Mouse (Mus musculus) erythroblast, embryonic 14.5 days (primary cell): ENCODE results near the gene Ky. TPM values are rescaled to one million over a fixed set of nuclear protein-coding genes. Genes with fewer than 3 reads are reported as not detected.

Source experiments
- H3K27me3 ChIP-seq: 2 replicates; pipeline ENCODE4 v1.6.1; 2012; ENCODE audit warnings: inconsistent platforms; ENCODE audit not compliant: control insufficient read depth
- H3K36me3 ChIP-seq: 2 replicates; pipeline ENCODE4 v1.6.1; 2012; ENCODE audit warnings: mild to moderate bottlenecking, inconsistent platforms; ENCODE audit not compliant: control insufficient read depth
- H3K4me1 ChIP-seq: 2 replicates; pipeline ENCODE4 v1.6.1; 2012; ENCODE audit warnings: inconsistent platforms; ENCODE audit not compliant: control insufficient read depth
- H3K4me3 ChIP-seq: replicated peaks from 2 replicates; pipeline ENCODE3; 2012; ENCODE audit warnings: moderate library complexity, mild to moderate bottlenecking, inconsistent platforms
- H3K9me3 ChIP-seq: 2 replicates; pipeline ENCODE4 v1.6.1; 2012; ENCODE audit warnings: low read length, inconsistent platforms, mixed read lengths; ENCODE audit not compliant: control insufficient read depth
- GATA1 ChIP-seq: IDR thresholded peaks from 2 replicates; pipeline ENCODE4 v1.6.1; 2012; ENCODE audit warnings: low read length, inconsistent platforms, mixed read lengths
- TAL1 ChIP-seq: IDR thresholded peaks from 3 replicates; pipeline ENCODE4 v1.6.1; 2012; ENCODE audit warnings: low read length, inconsistent platforms, mixed read lengths
- polyA plus RNA-seq: library from polyadenylated mRNA; stranded (reverse); fragments of >175 nt; gene quantifications from 2 replicates; pipeline ENCODE4 v1.2.3, GENCODE M21; 2012

Ky gene
- polyA plus RNA-seq, 1 experiment, result not detected

DNA sequence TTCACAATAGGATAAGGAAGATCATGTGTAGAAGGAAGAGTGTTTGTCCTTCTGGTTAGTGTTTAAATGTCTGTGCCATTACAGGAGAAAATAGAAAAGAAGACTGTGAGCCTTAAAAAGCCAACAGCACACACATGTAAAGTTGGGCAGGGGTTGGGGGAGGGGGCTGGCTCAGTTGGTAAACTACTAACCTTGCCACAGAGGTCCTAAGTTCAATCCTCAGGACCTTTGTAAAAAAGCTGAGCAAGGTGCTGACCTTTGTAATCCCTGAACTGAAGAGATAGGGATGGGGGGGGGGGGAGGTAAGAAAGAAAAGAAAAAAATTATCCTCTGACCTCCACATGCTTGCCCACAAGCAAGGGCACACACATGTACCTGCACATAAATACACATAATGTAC, 5.8 kb upstream of the Ky start:
- Histone ChIP-seq H3K9me3 (no peaks in the 10 kb centered on the region), H3K27me3 (no peaks in the 10 kb centered on the region), H3K4me3 (no peak overlapping the region), H3K4me1 (no peaks in the 10 kb centered on the region), H3K36me3 (no peaks in the 10 kb centered on the region)
- TF ChIP-seq TAL1 (no peak), GATA1 (no peak)

- Histone ChIP-seq H3K27me3 (peaks cover 7% of the 10 kb centered on the region), H3K4me1 (no peaks in the 10 kb centered on the region), H3K36me3 (no peaks in the 10 kb centered on the region), H3K4me3 (no peak overlapping the region), H3K9me3 (no peaks in the 10 kb centered on the region)
- TF ChIP-seq GATA1 (no peak), TAL1 (no peak)
Observed at GRCm38 (mm10) chr9:102501113-102501512, 4.4 kb upstream of the Ky start.

DNA sequence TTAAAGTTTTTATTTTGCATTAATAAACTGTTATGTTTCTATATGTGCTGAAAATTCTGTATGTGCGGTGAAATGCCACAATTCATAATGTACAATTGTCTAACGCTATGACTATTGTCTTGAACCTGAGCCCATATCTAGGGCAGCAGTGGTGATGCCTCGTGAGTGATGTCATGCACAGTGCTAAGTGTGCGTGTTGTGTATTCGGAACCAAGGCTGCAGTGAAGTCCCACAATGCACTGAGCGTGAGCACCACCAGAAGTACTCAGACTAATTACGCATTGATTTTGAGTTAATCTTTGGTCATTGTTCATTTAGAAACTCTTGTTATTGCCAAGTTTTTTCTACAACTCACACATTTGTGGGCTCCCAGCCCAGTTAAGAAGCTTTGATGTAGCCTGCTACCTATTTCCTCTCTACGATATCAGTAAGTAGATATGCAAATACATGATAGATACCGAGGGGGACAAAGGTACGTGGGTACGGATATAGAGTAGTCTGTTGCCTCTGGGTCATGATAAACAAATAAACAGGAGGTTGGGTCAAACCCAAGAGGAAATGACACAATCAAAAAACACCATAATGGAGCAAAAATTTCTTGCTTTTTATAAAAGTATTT, 3.4 kb upstream of the Ky start:
- Histone ChIP-seq H3K27me3 (peaks cover 10% of the 10 kb centered on the region), H3K36me3 (no peaks in the 10 kb centered on the region), H3K4me1 (no peaks in the 10 kb centered on the region), H3K4me3 (no peak overlapping the region), H3K9me3 (no peaks in the 10 kb centered on the region)
- TF ChIP-seq TAL1, result no peak
- TF ChIP-seq GATA1, result no peak

DNA sequence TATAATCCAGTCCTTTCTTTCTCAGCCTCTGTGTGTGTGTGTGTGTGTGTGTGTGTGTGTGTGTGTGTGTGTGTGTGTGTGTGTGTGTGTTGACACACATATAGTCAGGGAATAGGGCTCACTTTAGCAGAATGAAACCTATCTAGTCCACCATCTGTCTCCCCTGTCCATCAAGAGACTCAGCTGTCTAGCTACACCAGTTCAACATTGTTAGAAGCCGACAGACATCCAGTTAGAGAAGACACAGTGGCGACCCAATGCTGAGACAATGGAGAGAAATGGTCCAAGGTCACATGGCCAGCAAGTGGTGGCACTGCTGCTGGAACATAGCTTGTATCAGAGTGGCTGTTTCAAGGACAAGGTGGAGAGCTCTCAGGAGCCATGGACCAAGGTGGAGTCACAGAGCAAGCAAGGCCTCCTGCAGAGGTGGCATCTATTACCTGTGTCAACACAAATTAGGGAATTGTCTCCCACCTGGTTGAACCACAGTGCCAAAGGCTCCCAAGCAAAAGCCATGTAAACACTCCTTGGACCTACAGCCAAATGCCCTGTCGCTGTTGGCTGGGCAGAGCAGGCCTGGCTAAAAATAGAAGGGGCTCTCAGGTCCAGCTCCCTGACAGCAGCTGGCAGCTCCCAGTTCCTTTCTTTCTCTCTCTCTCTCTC, 703 bp upstream of the Ky start:
- Histone ChIP-seq H3K9me3 (no peaks in the 10 kb centered on the region), H3K4me1 (no peaks in the 10 kb centered on the region), H3K27me3 (peaks cover 10% of the 10 kb centered on the region), H3K36me3 (no peaks in the 10 kb centered on the region), H3K4me3 (no peak overlapping the region)
- TF ChIP-seq TAL1, result no peak
- TF ChIP-seq GATA1, result no peak

- no peak overlapping the region for H3K4me3 ChIP-seq
- no peak for TF ChIP-seq GATA1
- no peak for TF ChIP-seq TAL1
- H3K27me3 ChIP-seq, result peaks cover 10% of the 10 kb centered on the region
- H3K4me1 ChIP-seq, result no peaks in the 10 kb centered on the region
- no peaks in the 10 kb centered on the region for H3K36me3 ChIP-seq
- no peaks in the 10 kb centered on the region for H3K9me3 ChIP-seq
Observed at GRCm38 (mm10) chr9:102508315-102508714, 2.8 kb downstream of the Ky start.

DNA sequence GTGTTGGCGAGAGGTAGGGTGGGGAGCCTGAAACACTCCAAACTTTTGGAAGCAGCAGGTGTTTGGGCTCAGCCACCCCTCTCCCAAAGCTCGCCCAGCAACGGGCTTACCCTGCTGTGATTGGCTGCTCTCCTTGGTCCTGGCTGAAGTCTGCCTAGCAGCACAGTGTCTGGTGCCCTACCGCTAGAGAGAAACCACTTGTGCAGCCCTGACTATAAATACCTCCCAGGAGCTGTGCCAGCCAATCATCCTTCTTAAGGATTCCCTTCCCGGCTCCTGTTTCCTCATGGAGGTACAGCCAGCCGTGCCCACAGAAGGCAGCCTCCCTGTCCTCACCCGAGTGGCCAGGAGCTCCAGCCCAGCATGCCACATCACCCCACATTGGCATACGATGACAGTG, 5.9 kb downstream of the Ky start:
- Histone ChIP-seq H3K27me3 (no peaks in the 10 kb centered on the region; the same call in 1 of the 2 replicates), H3K4me3 (no peak overlapping the region), H3K4me1 (no peaks in the 10 kb centered on the region), H3K9me3 (no peaks in the 10 kb centered on the region), H3K36me3 (no peaks in the 10 kb centered on the region)
- TF ChIP-seq GATA1 (no peak), TAL1 (no peak)

DNA sequence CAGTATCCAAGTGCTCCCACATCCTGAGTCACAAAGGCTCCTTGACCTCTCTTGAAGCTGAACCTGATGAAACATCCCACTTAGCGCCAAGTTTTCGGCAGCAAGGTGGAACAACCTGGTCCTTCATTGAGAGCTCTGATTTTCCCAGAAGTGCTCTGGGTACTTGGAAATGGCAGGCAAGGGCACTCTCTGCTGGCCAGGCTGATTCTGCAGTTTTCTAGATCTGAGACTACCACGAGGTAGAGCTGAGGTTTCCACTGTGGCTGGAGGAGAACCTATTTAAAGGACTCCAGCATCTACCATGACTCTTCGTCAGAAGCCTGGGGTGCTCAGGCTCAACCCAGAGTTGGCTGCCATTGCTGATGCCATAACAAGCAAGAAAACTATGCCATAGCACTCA, 8.0 kb downstream of the Ky start:
- H3K27me3 ChIP-seq, result no peaks in the 10 kb centered on the region
- no peak for TF ChIP-seq GATA1
- TF ChIP-seq TAL1, result no peak
- peaks cover 2% of the 10 kb centered on the region; the same call in 1 of the 2 replicates for H3K9me3 ChIP-seq
- H3K4me1 ChIP-seq, result no peaks in the 10 kb centered on the region
- no peaks in the 10 kb centered on the region for H3K36me3 ChIP-seq
- no peak overlapping the region for H3K4me3 ChIP-seq

GRCm38 (mm10) chr9:102518443-102518842, 12.9 kb downstream of the Ky start:
- TF ChIP-seq GATA1, result no peak
- TF ChIP-seq TAL1, result no peak
- no peak overlapping the region for H3K4me3 ChIP-seq
- H3K27me3 ChIP-seq, result no peaks in the 10 kb centered on the region
- no peaks in the 10 kb centered on the region for H3K4me1 ChIP-seq
- H3K9me3 ChIP-seq, result peaks cover 2% of the 10 kb centered on the region; the same call in 1 of the 2 replicates
- no peaks in the 10 kb centered on the region for H3K36me3 ChIP-seq

DNA sequence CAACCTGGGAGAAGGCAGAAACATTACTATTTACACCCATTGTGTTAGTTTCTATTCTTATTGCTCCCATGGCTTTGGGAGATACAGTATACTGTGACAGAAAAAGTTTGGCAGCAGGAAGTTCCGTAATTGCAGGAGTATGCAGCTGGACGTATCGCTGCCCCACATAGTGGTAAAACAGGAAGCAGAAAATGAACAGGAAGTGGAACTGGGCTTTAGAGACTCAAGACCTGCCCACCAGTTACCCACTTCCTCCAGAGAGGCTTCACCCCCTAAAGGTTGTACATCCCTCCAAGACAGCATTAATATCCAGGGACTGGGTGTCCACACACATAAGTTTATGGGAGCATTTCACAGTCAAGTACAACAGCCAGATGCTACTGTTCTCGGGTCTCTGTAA, 15.8 kb downstream of the Ky start:
- Histone ChIP-seq H3K36me3 (no peaks in the 10 kb centered on the region), H3K9me3 (peaks cover 2% of the 10 kb centered on the region; the same call in 1 of the 2 replicates), H3K4me3 (no peak overlapping the region), H3K27me3 (no peaks in the 10 kb centered on the region), H3K4me1 (no peaks in the 10 kb centered on the region)
- TF ChIP-seq TAL1 (no peak), GATA1 (no peak)

DNA sequence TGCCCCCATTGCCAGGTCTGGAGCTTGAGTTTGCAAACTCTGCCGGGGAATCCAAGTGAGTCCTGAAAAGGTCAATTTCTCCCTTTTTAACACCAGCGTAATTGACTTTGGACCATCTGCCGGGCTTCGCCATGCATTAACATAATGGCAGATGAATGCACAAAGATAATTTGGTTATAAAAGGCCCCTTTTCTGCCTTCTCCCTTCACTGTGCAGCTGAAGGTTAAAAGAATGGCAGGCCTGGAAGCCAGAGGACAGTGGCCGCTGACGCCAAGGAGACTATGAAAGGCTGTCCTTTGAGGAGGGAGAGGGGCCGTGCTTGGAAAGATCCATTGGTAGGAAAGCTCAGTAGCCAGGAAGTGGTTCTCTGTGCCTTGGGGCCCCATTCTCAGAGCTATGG, 22.6 kb downstream of the Ky start:
- Histone ChIP-seq H3K4me3 (no peak overlapping the region), H3K9me3 (no peaks in the 10 kb centered on the region), H3K36me3 (no peaks in the 10 kb centered on the region), H3K4me1 (no peaks in the 10 kb centered on the region), H3K27me3 (no peaks in the 10 kb centered on the region)
- TF ChIP-seq GATA1, result no peak
- TF ChIP-seq TAL1, result no peak
